Mouse (Mus musculus) small intestine, adult 2 months (tissue): ENCODE results near the gene Il21.

Source experiments
- CTCF ChIP-seq: fragments of 200-500 bp; IDR thresholded peaks from 2 replicates; pipeline ENCODE4 v1.5.1; 2012; ENCODE audit warnings: low read depth, mild to moderate bottlenecking, control low read depth, inconsistent platforms, low read length, moderate library complexity, mixed read lengths; ENCODE audit not compliant: insufficient replicate concordance, insufficient read length; ENCODE audit errors: extremely low read depth
- POLR2A ChIP-seq: fragments of 200-500 bp; IDR thresholded peaks from 2 replicates; pipeline ENCODE4 v1.6.1; 2012; ENCODE audit warnings: low read depth, mild to moderate bottlenecking, control low read depth, inconsistent platforms, low read length, moderate library complexity

GRCm38 (mm10) chr3:37225124-37225523 lies 7.3 kb downstream of the Il21 start:
- TF ChIP-seq CTCF, result no peak
- no peak for TF ChIP-seq POLR2A
